Mouse (Mus musculus): ENCODE results near the gene C1s1. TPM values are rescaled to one million over a fixed set of nuclear protein-coding genes. Genes with fewer than 3 reads are reported as not detected.
"Not testable (repeated sequence)": the region's sequence is repeated elsewhere in the genome, so short reads cannot be mapped to it uniquely, and the experiment has no call there.

C1s1 gene
- polyA plus RNA-seq, 1 experiment from 2014 or later = 47.0 TPM

DNA sequence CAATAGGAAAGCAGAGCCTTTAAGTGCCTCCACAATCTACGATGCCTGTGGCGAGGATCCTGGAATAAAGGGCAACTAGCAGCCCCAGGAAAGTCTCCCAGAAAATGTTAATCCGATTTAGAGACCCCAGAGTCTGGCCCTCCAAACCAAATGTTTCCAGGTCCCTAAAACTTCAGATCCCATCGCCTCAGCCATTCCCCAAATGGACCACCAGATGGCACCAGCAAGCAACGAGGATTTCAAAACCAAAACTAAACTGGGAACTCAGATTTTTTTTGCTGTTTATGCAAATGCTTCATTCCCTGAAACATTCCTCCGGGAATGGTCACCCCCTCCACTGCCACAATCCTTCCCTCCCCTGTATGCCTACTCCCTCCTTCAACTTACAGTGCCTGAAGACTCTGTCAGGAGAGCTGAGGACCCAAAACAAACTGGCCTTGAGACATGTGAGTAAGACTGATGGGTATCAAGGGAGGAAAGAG, 29.8 kb downstream of the C1s1 start, which contains the start of gene C1ra:
C1ra (plus strand) TSS at position 51 of the 482 bp plus-strand sequence.
- Histone ChIP-seq H3K9me3 (replicated peaks) (no peaks in the 10 kb centered on the region), H3K36me3 (replicated peaks) (no peaks in the 10 kb centered on the region), H3K4me1 (replicated peaks) (peaks cover 9% of the 10 kb centered on the region; the same call in 1 of the 2 replicates), H3K27me3 (no peaks in the 10 kb centered on the region), H3K4me2 (peak within 1 kb of the TSS; percentile 46), H3K27ac (replicated peaks) (no peak within 1 kb of the TSS), H3K4me3 (replicated peaks) (peak within 1 kb of the TSS; percentile 34; the same call in 1 of the 2 replicates), H3K9ac (no peak within 1 kb of the TSS)
- 2% methylated on average over 6 of the region's 6 CpGs for WGBS (ENCODE audit: insufficient replicate concordance)
- no peak for ATAC-seq (ENCODE audit: insufficient read depth)

- no peak overlapping the region for H3K4me3 ChIP-seq (replicated peaks)
- no peak overlapping the region for H3K4me2 ChIP-seq
- no peaks in the 10 kb centered on the region for H3K36me3 ChIP-seq (replicated peaks)
- H3K27ac ChIP-seq (replicated peaks) = no peak overlapping the region
- H3K27me3 ChIP-seq = no peaks in the 10 kb centered on the region
- no peaks in the 10 kb centered on the region for H3K9me3 ChIP-seq (replicated peaks)
- whole genome bisulfite sequencing (ENCODE audit: insufficient replicate concordance) = 43% methylated on average over 6 of the region's 6 CpGs
- H3K9ac ChIP-seq = no peak overlapping the region
- no peak for ATAC-seq (ENCODE audit: insufficient read depth)
- H3K4me1 ChIP-seq (replicated peaks) = peaks cover 9% of the 10 kb centered on the region; the same call in 1 of the 2 replicates
These were observed 30.2 kb downstream of the C1s1 start for GRCm38 (mm10) chr6:124511936-124512335.

DNA sequence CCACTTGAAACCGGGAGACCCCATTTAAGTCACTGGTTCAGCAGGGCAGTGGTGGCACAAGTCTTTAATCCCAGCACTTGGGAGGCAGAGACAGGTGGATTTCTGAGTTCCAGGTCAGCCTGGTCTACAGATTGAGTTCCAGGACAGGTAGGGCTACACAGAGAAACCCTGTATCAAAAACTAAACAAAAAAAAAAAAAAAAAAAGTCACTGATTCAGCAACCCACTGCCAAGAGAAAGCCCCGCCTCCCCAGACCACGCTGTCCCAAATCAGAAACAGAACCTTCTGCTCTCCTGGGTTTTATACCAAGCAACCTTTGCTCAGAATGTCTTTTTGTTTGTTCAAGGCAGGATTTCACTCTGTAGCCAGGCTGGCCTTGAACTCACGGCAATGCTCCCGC, 33.0 kb downstream of the C1s1 start:
- not testable (repeated sequence) for H3K27me3 ChIP-seq; H3K9me3 ChIP-seq (replicated peaks); H3K4me2 ChIP-seq; H3K36me3 ChIP-seq (replicated peaks); H3K9ac ChIP-seq; ATAC-seq (ENCODE audit: insufficient read depth); H3K27ac ChIP-seq (replicated peaks); H3K4me3 ChIP-seq (replicated peaks)
- peaks cover 11% of the 10 kb centered on the region; the same call in 1 of the 2 replicates for H3K4me1 ChIP-seq (replicated peaks)
- 65% methylated on average over 5 of the region's 5 CpGs for WGBS (ENCODE audit: insufficient replicate concordance)

DNA sequence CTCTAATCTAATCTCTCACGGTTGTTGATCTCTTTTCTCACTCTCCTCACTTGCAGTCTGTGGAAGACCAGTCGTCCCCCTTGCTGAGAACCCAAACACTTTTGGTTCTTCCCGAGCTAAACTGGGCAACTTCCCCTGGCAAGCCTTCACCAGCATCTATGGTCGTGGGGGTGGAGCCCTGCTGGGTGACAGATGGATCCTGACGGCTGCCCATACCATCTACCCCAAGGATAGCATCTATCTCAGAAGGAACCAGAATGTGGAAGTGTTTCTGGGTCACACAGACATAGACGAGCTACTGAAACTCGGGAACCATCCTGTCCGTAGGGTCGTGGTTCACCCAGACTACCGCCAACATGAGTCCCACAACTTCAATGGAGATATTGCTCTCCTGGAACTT, 33.9 kb downstream of the C1s1 start:
- H3K4me2 ChIP-seq = no peak overlapping the region
- no peaks in the 10 kb centered on the region for H3K27me3 ChIP-seq
- no peak overlapping the region for H3K9ac ChIP-seq
- no peaks in the 10 kb centered on the region for H3K9me3 ChIP-seq (replicated peaks)
- no peak for ATAC-seq (ENCODE audit: insufficient read depth)
- H3K27ac ChIP-seq (replicated peaks) = no peak overlapping the region
- peaks cover 16% of the 10 kb centered on the region; the same call in 1 of the 2 replicates for H3K4me1 ChIP-seq (replicated peaks)
- H3K36me3 ChIP-seq (replicated peaks) = no peaks in the 10 kb centered on the region
- WGBS (ENCODE audit: insufficient replicate concordance) = 54% methylated on average over 10 of the region's 10 CpGs
- no peak overlapping the region for H3K4me3 ChIP-seq (replicated peaks)

DNA sequence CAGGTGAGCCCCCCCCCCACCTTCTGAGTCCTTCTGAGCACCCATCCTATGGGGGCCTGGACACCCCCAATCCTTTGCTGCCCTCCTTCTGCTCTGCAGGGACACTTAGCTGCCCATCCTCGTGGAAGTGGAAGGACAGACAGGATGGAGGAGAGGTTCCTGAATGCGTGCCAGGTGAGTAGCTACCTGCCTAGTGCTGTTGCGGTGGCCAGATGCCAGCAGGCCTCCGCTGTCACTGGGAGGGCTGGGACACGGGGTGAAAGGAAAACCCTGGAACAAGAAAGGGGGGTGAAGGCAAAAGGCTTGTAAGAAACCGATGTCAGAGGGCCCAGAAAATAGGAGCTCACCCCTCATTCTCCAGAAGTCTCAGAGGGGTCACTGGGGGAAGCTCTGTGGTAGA, 35.2 kb downstream of the C1s1 start:
- Histone ChIP-seq H3K36me3 (replicated peaks) (no peaks in the 10 kb centered on the region), H3K27ac (replicated peaks) (no peak overlapping the region), H3K9ac (no peak overlapping the region), H3K9me3 (replicated peaks) (no peaks in the 10 kb centered on the region), H3K27me3 (no peaks in the 10 kb centered on the region), H3K4me3 (replicated peaks) (no peak overlapping the region), H3K4me2 (no peak overlapping the region), H3K4me1 (replicated peaks) (peaks cover 10% of the 10 kb centered on the region; the same call in 1 of the 2 replicates)
- WGBS (ENCODE audit: insufficient replicate concordance) = 64% methylated on average over 6 of the region's 6 CpGs
- ATAC-seq (ENCODE audit: insufficient read depth) = no peak

GRCm38 (mm10) chr6:124505028-124505427, 37.1 kb downstream of the C1s1 start:
- Histone ChIP-seq H3K27ac (replicated peaks) (peak overlapping the region; percentile 61; the same call in 1 of the 2 replicates), H3K4me1 (replicated peaks) (peaks cover 9% of the 10 kb centered on the region; the same call in 1 of the 2 replicates), H3K9ac (no peak overlapping the region), H3K9me3 (replicated peaks) (no peaks in the 10 kb centered on the region), H3K27me3 (no peaks in the 10 kb centered on the region), H3K4me3 (replicated peaks) (no peak overlapping the region), H3K4me2 (no peak overlapping the region), H3K36me3 (replicated peaks) (no peaks in the 10 kb centered on the region)
- ATAC-seq (ENCODE audit: insufficient read depth) = no peak
- WGBS (ENCODE audit: insufficient replicate concordance) = 30% methylated on average over 4 of the region's 4 CpGs

GRCm38 (mm10) chr6:124502021-124502420, 40.1 kb downstream of the C1s1 start:
- peaks cover 9% of the 10 kb centered on the region; the same call in 1 of the 2 replicates for H3K4me1 ChIP-seq (replicated peaks)
- H3K9ac ChIP-seq = no peak overlapping the region
- H3K9me3 ChIP-seq (replicated peaks) = no peaks in the 10 kb centered on the region
- no peak for ATAC-seq (ENCODE audit: insufficient read depth)
- WGBS (ENCODE audit: insufficient replicate concordance) = 63% methylated on average over 5 of the region's 5 CpGs
- no peak overlapping the region for H3K4me3 ChIP-seq (replicated peaks)
- H3K27me3 ChIP-seq = no peaks in the 10 kb centered on the region
- H3K36me3 ChIP-seq (replicated peaks) = no peaks in the 10 kb centered on the region
- H3K27ac ChIP-seq (replicated peaks) = no peak overlapping the region
- H3K4me2 ChIP-seq = no peak overlapping the region

DNA sequence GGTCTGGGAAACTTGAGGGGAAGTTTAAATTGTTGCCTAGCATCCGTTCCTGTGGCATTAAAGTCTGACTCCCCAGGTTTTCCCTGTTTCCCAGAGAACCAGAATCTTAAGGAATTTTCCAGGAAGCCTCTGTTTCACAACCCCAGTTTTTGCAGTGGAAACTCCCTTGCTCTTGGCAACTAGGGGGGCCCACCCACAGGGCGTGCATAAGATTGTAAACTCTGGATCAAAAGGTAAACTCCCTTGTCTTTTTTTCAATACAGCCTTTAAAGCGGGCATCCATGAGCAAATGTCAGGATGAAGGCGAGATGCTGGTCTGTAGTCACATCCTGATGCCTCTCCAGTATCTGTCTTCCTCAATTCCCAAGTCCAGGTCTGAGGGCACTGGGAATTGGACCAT, 40.7 kb downstream of the C1s1 start:
- no peaks in the 10 kb centered on the region for H3K9me3 ChIP-seq (replicated peaks)
- H3K4me2 ChIP-seq = no peak overlapping the region
- no peaks in the 10 kb centered on the region for H3K36me3 ChIP-seq (replicated peaks)
- ATAC-seq (ENCODE audit: insufficient read depth) = no peak
- WGBS (ENCODE audit: insufficient replicate concordance) = 64% methylated on average over 4 of the region's 4 CpGs
- H3K27ac ChIP-seq (replicated peaks) = no peak overlapping the region
- H3K27me3 ChIP-seq = no peaks in the 10 kb centered on the region
- H3K9ac ChIP-seq = no peak overlapping the region
- H3K4me1 ChIP-seq (replicated peaks) = peaks cover 9% of the 10 kb centered on the region; the same call in 1 of the 2 replicates
- no peak overlapping the region for H3K4me3 ChIP-seq (replicated peaks)

GRCm38 (mm10) chr6:124499914-124500566, 42.1 kb downstream of the C1s1 start:
- H3K27ac ChIP-seq (replicated peaks) = peak overlapping the region; percentile 63
- no peaks in the 10 kb centered on the region for H3K27me3 ChIP-seq
- peaks cover 9% of the 10 kb centered on the region; the same call in 1 of the 2 replicates for H3K4me1 ChIP-seq (replicated peaks)
- no peak overlapping the region for H3K4me3 ChIP-seq (replicated peaks)
- no peaks in the 10 kb centered on the region for H3K9me3 ChIP-seq (replicated peaks)
- ATAC-seq (ENCODE audit: insufficient read depth) = peak; percentile 57
- 0 out of 2 replicates have a peak overlapping the region, but pooled peaks have one; percentile 0 for H3K4me2 ChIP-seq
- H3K9ac ChIP-seq = no peak overlapping the region
- no peaks in the 10 kb centered on the region for H3K36me3 ChIP-seq (replicated peaks)
- WGBS (ENCODE audit: insufficient replicate concordance) = 62% methylated on average over 10 of the region's 10 CpGs

GRCm38 (mm10) chr6:124496054-124496453, 46.1 kb downstream of the C1s1 start:
- Histone ChIP-seq H3K4me2 (no peak overlapping the region), H3K4me3 (replicated peaks) (no peak overlapping the region), H3K27me3 (no peaks in the 10 kb centered on the region), H3K36me3 (replicated peaks) (no peaks in the 10 kb centered on the region), H3K27ac (replicated peaks) (no peak overlapping the region), H3K4me1 (replicated peaks) (peaks cover 20% of the 10 kb centered on the region), H3K9me3 (replicated peaks) (no peaks in the 10 kb centered on the region), H3K9ac (no peak overlapping the region)
- WGBS (ENCODE audit: insufficient replicate concordance) = 61% methylated on average over 5 of the region's 5 CpGs
- ATAC-seq (ENCODE audit: insufficient read depth) = no peak

GRCm38 (mm10) chr6:124493886-124494285, 48.3 kb downstream of the C1s1 start:
- H3K36me3 ChIP-seq (replicated peaks) = no peaks in the 10 kb centered on the region
- peaks cover 18% of the 10 kb centered on the region for H3K4me1 ChIP-seq (replicated peaks)
- no peak overlapping the region; the same call in 1 of the 2 replicates for H3K4me3 ChIP-seq (replicated peaks)
- H3K27ac ChIP-seq (replicated peaks) = peak overlapping the region; percentile 71
- H3K4me2 ChIP-seq = peak overlapping the region; percentile 47
- peak; percentile 10 for ATAC-seq (ENCODE audit: insufficient read depth)
- no peaks in the 10 kb centered on the region for H3K9me3 ChIP-seq (replicated peaks)
- 46% methylated on average over 5 of the region's 5 CpGs for WGBS (ENCODE audit: insufficient replicate concordance)
- H3K27me3 ChIP-seq = no peaks in the 10 kb centered on the region
- H3K9ac ChIP-seq = no peak overlapping the region

All from liver, embryonic 15.5 days (tissue).